Mouse (Mus musculus) kidney, adult 2 months (tissue): ENCODE data around the gene Zfp652. TPM values are rescaled to one million over a fixed set of nuclear protein-coding genes. Genes with fewer than 3 reads are reported as not detected.
A peak's percentile ranks its signal among the peaks of the same experiment; 100 is the strongest.

Experiments
- DNase-seq: peaks from one replicate; pipeline ENCODE4 v3.0.0; 2021
- H3K27ac ChIP-seq: fragments of 200-500 bp; 2 replicates; pipeline ENCODE4 v1.5.1; 2012; ENCODE audit warnings: low read depth, low read length, control low read depth, inconsistent platforms; ENCODE audit not compliant: insufficient read depth
- H3K27me3 ChIP-seq: fragments of 200-500 bp; replicated peaks from 2 replicates; pipeline ENCODE4 v1.6.1; 2012; ENCODE audit warnings: mild to moderate bottlenecking, moderate library complexity, low read length, inconsistent platforms; ENCODE audit not compliant: control insufficient read depth, insufficient read depth
- H3K36me3 ChIP-seq: fragments of 200-500 bp; 2 replicates; pipeline ENCODE4 v1.6.1; 2012; ENCODE audit warnings: mild to moderate bottlenecking, moderate library complexity, low read length, inconsistent platforms; ENCODE audit not compliant: control insufficient read depth, insufficient read depth
- H3K4me1 ChIP-seq: fragments of 200-500 bp; 2 replicates; pipeline ENCODE4 v1.6.1; 2011; ENCODE audit warnings: low read length; ENCODE audit not compliant: control insufficient read depth, insufficient read depth
- H3K4me3 ChIP-seq: fragments of 200-500 bp; 2 replicates; pipeline ENCODE4 v1.5.1; 2011; ENCODE audit warnings: mild to moderate bottlenecking, low read depth, low read length, control low read depth; ENCODE audit not compliant: insufficient read depth
- CTCF ChIP-seq: fragments of 200-500 bp; conservative IDR thresholded peaks from 2 replicates; pipeline ENCODE4 v1.5.1; 2011; ENCODE audit warnings: low read depth, mild to moderate bottlenecking, control low read depth, low read length, moderate library complexity, mixed read lengths; ENCODE audit not compliant: insufficient read depth, insufficient read length
- POLR2A ChIP-seq: fragments of 200-500 bp; IDR thresholded peaks from one replicate; pipeline ENCODE4 v1.6.1; 2011; ENCODE audit warnings: low read depth, low read length, control low read depth
- WGBS: fragments of 180-500 bp; shearing (Covaris S2); methylation state at CpG from one replicate; pipeline ENCODE4 v1.1.7; 2018; 5-methylcytosine and 5-hydroxymethylcytosine counted together
- polyA plus RNA-seq: library from polyadenylated mRNA; depleted of rRNA; stranded (reverse); fragments of >200 nt; gene quantifications from 2 replicates; pipeline ENCODE4 v1.2.3, GENCODE M21; 2012

Zfp652 gene
- polyA plus RNA-seq, 1 experiment: 11.4 TPM

DNA sequence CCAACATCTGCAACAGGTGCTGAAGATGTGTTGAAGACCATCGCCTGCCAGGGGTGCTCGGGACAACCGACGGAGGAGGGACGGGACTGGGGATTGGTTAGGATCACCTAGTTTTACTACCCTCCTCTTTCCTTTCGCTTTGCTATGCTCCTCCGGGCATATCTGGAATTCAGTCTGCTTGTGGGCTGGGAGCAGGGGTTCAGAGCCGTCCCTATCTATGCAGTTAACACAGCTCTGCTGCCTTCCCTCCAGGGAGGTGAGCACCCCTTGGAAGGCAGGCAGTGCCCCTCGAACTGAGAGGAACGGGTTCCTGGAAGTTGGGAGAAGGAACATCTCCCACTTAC lies 118.8 kb downstream of the Zfp652 start:
- peak overlapping the region; percentile 29; the same call in 1 of the 2 replicates for H3K4me3 ChIP-seq
- H3K27ac ChIP-seq: no peak overlapping the region
- 0 out of 2 replicates have a peak, but pooled peaks cover 4% of the 10 kb centered on the region for H3K4me1 ChIP-seq
- no peak for DNase-seq
- 17% methylated on average over 10 of the region's 10 CpGs for WGBS
- H3K36me3 ChIP-seq: no peaks in the 10 kb centered on the region
- no peak for TF ChIP-seq POLR2A
- TF ChIP-seq CTCF: no peak
- H3K27me3 ChIP-seq: no peaks in the 10 kb centered on the region

DNA sequence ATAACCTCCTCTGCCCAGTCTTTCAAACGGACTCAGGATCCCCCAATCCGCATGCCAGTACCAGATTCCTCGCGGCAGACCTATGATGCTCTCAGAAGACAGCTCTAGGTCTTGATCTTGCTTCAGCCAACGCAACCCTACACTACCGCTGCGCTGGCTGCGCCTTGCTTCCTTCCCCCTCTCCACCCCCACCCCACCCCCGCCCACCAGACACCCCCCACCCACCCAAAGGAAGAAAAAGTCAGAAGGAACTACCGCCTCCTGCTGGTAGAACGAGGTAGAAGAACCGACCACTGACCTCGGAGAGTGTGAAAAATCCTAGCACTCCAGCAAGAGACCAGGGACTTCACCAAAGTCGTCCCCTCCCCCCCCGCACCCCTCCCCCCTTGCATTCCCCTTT lies 119.2 kb downstream of the Zfp652 start:
- 22% methylated on average over 15 of the region's 15 CpGs for WGBS
- H3K4me3 ChIP-seq: no peak overlapping the region
- H3K4me1 ChIP-seq: 0 out of 2 replicates have a peak, but pooled peaks cover 4% of the 10 kb centered on the region
- no peaks in the 10 kb centered on the region for H3K36me3 ChIP-seq
- DNase-seq: no peak
- no peak overlapping the region for H3K27ac ChIP-seq
- H3K27me3 ChIP-seq: no peaks in the 10 kb centered on the region
- TF ChIP-seq CTCF (no peak), POLR2A (no peak)

GRCm38 (mm10) chr11:95832129-95833005 lies 119.9 kb downstream of the Zfp652 start:
- WGBS: 72% methylated on average over 18 of the region's 18 CpGs
- Histone ChIP-seq H3K4me1 (peaks cover 7% of the 10 kb centered on the region; the same call in 1 of the 2 replicates), H3K27me3 (no peaks in the 10 kb centered on the region), H3K36me3 (no peaks in the 10 kb centered on the region), H3K4me3 (no peak overlapping the region), H3K27ac (no peak overlapping the region)
- DNase-seq: no peak
- TF ChIP-seq CTCF (no peak), POLR2A (no peak)

DNA sequence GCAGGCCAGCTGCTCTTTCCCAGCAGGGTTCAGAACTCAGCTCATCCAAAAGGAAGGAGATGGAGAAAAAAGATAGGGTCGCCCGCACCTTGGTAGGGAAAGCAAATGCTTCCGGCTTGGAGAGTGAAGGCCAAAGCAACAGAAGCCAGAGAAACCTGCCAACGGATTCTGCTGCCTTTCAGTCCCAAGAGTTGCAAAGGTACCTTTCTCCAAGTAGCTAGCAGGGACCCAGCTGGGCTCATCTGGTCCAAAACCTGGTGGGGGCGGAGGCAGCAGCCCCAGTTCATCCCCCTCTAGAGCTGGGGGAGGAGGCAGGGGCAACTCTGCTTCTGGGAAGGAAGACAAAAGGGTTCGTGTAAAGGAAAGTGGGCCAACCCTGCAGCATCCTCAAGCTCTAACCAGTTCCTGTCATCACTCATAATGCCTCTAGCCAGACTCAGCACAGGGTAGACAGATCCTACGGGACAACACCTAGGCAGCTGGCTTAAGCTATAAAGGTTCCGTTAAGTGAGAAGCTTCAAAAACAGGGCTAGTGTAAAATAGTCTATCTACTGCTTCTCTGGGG lies 120.6 kb downstream of the Zfp652 start:
- 60% methylated on average over 8 of the region's 8 CpGs for WGBS
- H3K27ac ChIP-seq: no peak overlapping the region
- H3K4me1 ChIP-seq: peaks cover 7% of the 10 kb centered on the region; the same call in 1 of the 2 replicates
- no peak for TF ChIP-seq CTCF
- no peak for TF ChIP-seq POLR2A
- no peak overlapping the region for H3K4me3 ChIP-seq
- no peaks in the 10 kb centered on the region for H3K36me3 ChIP-seq
- H3K27me3 ChIP-seq: no peaks in the 10 kb centered on the region
- DNase-seq: no peak

DNA sequence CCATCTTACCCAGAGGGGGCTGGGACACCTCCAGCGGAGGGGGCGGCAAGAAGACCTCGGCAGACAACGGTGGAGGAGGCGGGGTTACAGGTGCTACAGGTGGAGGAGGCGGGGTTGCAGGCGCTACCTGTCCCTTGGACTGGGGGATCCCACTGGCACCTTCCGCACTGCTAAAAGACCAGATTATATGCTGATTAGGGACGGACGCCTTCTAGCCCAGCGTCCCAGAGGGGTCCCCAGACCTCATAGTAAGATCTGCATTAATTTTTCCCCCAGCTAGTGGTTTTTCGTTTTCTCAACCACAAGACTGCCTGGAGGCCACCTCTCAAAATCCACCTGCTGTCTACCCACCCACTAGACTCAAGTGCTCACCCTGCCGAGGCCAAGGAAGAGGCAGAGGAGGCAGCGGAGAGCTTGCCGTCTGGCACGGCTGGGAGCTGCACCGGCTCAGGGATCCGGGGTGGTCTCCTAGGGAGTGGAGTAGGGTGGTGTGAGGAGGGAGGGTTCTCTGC lies 121.2 kb downstream of the Zfp652 start:
- H3K4me3 ChIP-seq: no peak overlapping the region
- no peaks in the 10 kb centered on the region for H3K27me3 ChIP-seq
- no peak for TF ChIP-seq CTCF
- no peak for TF ChIP-seq POLR2A
- no peak for DNase-seq
- H3K4me1 ChIP-seq: peaks cover 7% of the 10 kb centered on the region; the same call in 1 of the 2 replicates
- 0 out of 2 replicates have a peak overlapping the region, but pooled peaks have one; percentile 0 for H3K27ac ChIP-seq
- WGBS: 39% methylated on average over 18 of the region's 18 CpGs
- no peaks in the 10 kb centered on the region for H3K36me3 ChIP-seq

DNA sequence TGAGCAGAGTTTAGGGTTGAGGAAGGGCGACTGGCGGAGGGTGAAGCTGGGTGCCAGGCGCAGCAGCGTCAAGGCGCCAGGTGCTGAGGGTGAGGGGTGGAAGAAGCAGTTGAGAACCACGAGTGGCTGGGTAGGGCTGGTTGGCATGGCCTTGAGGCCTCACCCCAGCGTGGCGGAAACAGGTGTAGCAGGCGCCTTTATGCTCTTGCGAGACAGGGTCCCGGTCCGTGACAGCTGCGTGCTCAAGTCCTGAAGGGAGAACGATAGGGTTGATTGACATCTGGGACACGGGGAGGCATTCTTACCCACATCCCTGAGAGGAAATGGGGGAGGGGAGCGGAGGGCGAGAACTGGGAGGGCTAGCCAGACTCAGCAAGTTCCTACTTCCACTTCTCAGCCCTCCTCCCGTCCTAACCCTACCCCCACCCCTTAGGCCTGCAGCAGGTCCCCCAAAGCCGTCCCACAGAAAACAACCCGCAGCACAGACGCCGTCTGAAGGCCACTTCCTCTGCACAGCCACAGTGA lies 121.7 kb downstream of the Zfp652 start:
- WGBS: 24% methylated on average over 22 of the region's 22 CpGs
- TF ChIP-seq CTCF (no peak), POLR2A (no peak)
- peak; percentile 60 for DNase-seq
- no peaks in the 10 kb centered on the region for H3K36me3 ChIP-seq
- H3K4me1 ChIP-seq: peaks cover 7% of the 10 kb centered on the region; the same call in 1 of the 2 replicates
- H3K27me3 ChIP-seq: no peaks in the 10 kb centered on the region
- 0 out of 2 replicates have a peak overlapping the region, but pooled peaks have one; percentile 0 for H3K27ac ChIP-seq
- H3K4me3 ChIP-seq: no peak overlapping the region
